Mouse (Mus musculus): ENCODE data around the gene Btd. TPM values are rescaled to one million over a fixed set of nuclear protein-coding genes. Genes with fewer than 3 reads are reported as not detected.

The Btd gene
- polyA plus RNA-seq, 1 experiment from 2014 or later = 19.0 TPM

DNA sequence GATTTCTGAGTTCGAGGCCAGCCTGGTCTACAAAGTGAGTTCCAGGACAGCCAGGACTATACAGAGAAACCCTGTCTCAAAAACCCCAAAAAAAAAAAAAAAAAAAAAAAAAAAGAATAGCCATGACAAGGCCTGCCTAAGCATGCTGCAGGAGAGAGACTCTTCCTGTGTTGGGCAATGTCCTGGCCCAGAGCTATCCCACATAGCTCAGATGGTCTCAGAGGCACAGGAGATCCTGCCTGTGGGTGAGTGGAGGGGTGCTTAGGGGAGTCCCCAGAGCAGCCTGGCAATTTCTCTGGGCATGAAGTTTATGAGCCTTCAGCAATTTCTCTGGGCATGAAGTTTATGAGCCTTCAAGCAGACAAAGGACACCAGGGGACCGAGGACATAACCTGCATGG, 42.8 kb downstream of the Btd start:
- 90% methylated on average over 2 of the region's 2 CpGs for WGBS

DNA sequence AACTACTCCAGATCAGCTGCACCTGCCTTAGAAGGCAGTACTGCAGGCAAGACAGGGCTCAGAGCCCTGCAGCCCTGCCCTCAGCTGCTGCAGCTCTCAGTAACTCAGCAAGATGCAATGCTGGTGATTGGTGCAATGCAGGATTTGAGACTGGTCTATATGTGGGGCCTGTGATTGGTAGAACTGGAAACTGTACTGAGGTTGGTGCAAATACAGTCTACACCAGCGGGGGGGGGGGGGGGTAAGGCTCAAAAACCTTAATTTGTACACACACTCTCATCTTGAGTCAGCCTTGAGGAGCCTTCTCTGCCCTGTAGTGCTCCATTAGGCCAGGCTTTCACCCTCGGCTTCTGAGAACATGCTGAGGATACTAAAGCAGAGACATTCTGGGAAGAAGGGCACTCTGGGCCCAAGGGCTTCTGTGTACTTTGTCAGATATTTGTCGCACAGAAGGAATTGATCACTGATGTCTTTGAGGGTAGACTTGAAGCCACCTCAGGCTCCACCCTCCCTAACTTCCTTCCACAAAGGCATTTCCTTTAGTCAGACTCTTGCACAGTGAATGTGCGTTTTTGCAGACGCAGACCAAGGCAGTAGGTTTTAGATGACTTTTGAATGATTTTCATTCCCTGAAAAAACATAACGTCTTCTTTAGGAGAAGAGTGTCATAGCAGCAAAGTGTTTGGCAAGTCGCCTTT, 43.7 kb downstream of the Btd start:
- DNase-seq (ENCODE audit: low spot score) (no peak), ATAC-seq (no peak)
- Histone ChIP-seq H3K36me3 (ENCODE audit: control insufficient read depth, insufficient read depth, low read length) (no peaks in the 10 kb centered on the region), H3K4me3 (ENCODE audit: low read depth, low read length) (no peak overlapping the region), H3K27ac (ENCODE audit: low read depth, low read length) (no peak overlapping the region), H3K27me3 (replicated peaks; ENCODE audit: control insufficient read depth, insufficient read depth, low read length) (no peaks in the 10 kb centered on the region), H3K9me3 (replicated peaks; ENCODE audit: control insufficient read depth, low read length) (no peaks in the 10 kb centered on the region), H3K4me2 (ENCODE audit: low read length) (no peak overlapping the region), H3K9ac (ENCODE audit: low read length) (no peak overlapping the region), H3K4me1 (ENCODE audit: control insufficient read depth, insufficient read depth, low read length) (no peaks in the 10 kb centered on the region)
- 78% methylated on average over 7 of the region's 7 CpGs for WGBS

More for the DNA sequence above, 42.8 kb downstream of the Btd start:
- Histone ChIP-seq H3K4me3 (ENCODE audit: low read depth, low read length) (no peak overlapping the region), H3K27me3 (replicated peaks; ENCODE audit: control insufficient read depth, insufficient read depth, low read length) (no peaks in the 10 kb centered on the region), H3K36me3 (ENCODE audit: control insufficient read depth, insufficient read depth, low read length) (no peaks in the 10 kb centered on the region), H3K4me2 (ENCODE audit: low read length) (no peak overlapping the region), H3K9ac (ENCODE audit: low read length) (no peak overlapping the region), H3K27ac (ENCODE audit: low read depth, low read length) (no peak overlapping the region), H3K4me1 (ENCODE audit: control insufficient read depth, insufficient read depth, low read length) (no peaks in the 10 kb centered on the region), H3K9me3 (replicated peaks; ENCODE audit: control insufficient read depth, low read length) (no peaks in the 10 kb centered on the region)
- no peak for ATAC-seq
- DNase-seq (ENCODE audit: low spot score) = no peak

DNA sequence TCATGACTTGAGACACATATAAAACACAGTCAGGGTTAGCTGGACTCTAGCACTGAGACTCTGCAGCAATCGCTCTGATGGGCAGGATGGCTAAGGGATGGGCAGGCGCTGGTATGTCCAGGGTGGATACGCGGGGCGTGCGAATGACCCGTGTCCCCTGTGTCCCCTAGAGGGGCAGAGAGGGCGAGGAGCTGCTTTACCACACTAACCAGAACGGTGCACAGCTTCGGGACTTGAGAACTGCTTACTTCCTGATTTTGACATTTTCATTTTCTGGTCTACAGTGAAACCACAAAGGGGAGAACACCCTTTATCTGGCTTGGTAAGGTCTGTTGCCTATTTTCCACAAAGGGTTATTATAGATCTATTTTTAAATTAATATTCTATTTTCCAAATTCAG, 44.9 kb downstream of the Btd start:
- Histone ChIP-seq H3K9me3 (replicated peaks; ENCODE audit: control insufficient read depth, low read length) (no peaks in the 10 kb centered on the region), H3K27me3 (replicated peaks; ENCODE audit: control insufficient read depth, insufficient read depth, low read length) (no peaks in the 10 kb centered on the region), H3K27ac (ENCODE audit: low read depth, low read length) (no peak overlapping the region), H3K36me3 (ENCODE audit: control insufficient read depth, insufficient read depth, low read length) (no peaks in the 10 kb centered on the region), H3K4me3 (ENCODE audit: low read depth, low read length) (no peak overlapping the region), H3K4me1 (ENCODE audit: control insufficient read depth, insufficient read depth, low read length) (no peaks in the 10 kb centered on the region), H3K4me2 (ENCODE audit: low read length) (no peak overlapping the region), H3K9ac (ENCODE audit: low read length) (no peak overlapping the region)
- DNase-seq (ENCODE audit: low spot score) = no peak
- 94% methylated on average over 10 of the region's 10 CpGs for WGBS
- no peak for ATAC-seq

DNA sequence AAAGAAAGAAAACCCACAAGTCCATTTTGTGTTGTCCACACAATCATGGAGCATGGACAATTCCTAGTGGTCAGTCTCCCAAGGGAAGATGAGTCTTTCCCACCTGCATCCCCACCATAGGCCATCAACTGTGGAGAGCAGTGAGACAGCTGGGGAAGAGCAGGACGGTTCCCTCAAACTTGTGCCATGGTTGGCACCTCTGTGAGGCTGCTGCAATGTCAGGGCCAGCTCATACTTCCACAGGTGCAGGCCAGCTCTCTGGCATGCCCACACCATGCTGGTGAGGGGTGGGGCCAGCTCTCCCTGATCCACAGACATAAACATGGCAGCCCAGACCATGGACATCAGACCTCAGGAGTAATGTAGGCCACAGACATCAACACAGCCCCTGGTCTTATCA, 45.4 kb downstream of the Btd start:
- no peak for ATAC-seq
- Histone ChIP-seq H3K27ac (ENCODE audit: low read depth, low read length) (no peak overlapping the region), H3K4me3 (ENCODE audit: low read depth, low read length) (no peak overlapping the region), H3K36me3 (ENCODE audit: control insufficient read depth, insufficient read depth, low read length) (no peaks in the 10 kb centered on the region), H3K4me1 (ENCODE audit: control insufficient read depth, insufficient read depth, low read length) (no peaks in the 10 kb centered on the region), H3K4me2 (ENCODE audit: low read length) (no peak overlapping the region), H3K27me3 (replicated peaks; ENCODE audit: control insufficient read depth, insufficient read depth, low read length) (no peaks in the 10 kb centered on the region), H3K9me3 (replicated peaks; ENCODE audit: control insufficient read depth, low read length) (no peaks in the 10 kb centered on the region), H3K9ac (ENCODE audit: low read length) (no peak overlapping the region)
- WGBS = 100% methylated on average over 1 of the region's 1 CpGs
- no peak for DNase-seq (ENCODE audit: low spot score)

DNA sequence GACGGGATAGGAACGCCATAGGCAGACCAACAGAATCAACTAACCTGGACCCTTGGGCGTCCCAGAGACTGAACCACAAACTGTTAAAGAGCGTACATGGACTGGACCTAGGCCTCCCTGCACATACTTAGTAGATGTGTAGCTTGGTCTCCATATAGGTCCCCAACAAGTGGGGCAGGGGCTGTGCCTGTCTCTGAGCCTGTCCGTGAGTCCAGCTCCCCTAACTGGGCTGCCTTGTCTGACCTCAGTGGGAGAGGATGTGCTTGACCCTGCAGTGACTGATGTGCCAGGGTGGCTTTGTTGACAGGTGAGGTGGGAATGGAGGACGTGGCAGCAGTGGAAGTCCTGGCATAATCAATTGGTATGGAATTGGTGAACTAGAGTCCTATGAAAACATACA, 51.7 kb downstream of the Btd start:
- Histone ChIP-seq H3K27me3 (replicated peaks; ENCODE audit: control insufficient read depth, insufficient read depth, low read length) (no peaks in the 10 kb centered on the region), H3K9ac (ENCODE audit: low read length) (no peak overlapping the region), H3K4me3 (ENCODE audit: low read depth, low read length) (no peak overlapping the region), H3K9me3 (replicated peaks; ENCODE audit: control insufficient read depth, low read length) (no peaks in the 10 kb centered on the region), H3K4me1 (ENCODE audit: control insufficient read depth, insufficient read depth, low read length) (no peaks in the 10 kb centered on the region), H3K27ac (ENCODE audit: low read depth, low read length) (no peak overlapping the region), H3K4me2 (ENCODE audit: low read length) (no peak overlapping the region), H3K36me3 (ENCODE audit: control insufficient read depth, insufficient read depth, low read length) (peaks cover 8% of the 10 kb centered on the region)
- WGBS = 89% methylated on average over 6 of the region's 6 CpGs
- no peak for DNase-seq (ENCODE audit: low spot score)
- ATAC-seq = no peak

DNA sequence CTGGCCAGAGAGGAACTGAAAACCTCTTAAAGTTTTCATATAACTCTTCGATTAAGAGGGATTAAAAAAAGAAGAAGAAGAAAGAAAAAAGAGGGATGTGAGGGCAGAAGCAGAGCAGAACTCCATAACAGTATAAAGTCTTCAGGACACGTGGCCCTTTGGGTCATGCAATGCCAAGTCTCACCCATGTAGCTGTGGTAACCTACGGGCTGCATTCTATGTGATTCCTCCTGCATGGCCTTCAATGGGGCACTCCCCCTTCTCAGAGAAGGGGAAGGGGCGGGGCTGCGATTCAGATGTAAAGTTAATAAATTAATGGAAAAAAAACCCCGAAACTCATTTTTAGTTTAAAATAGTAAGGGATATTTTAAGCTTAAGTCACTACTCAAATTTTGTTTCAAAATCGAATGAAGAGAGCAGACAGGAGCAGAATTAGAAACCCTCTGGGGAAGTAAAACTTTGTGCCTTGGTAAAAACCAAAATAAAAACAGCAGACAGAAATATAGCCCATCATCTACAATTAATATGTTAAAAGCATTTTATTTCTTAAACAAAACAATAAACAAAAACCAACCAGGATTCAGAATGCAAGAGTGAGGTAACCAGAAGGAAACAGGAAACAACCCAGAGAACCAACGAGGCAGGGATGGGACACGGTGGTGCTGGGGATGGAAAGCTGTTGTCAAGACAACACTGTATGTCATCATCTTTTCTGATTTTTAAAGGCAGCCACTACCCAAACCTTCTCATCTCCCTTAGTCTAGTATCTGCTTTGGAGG, 55.6 kb downstream of the Btd start:
- no peak overlapping the region for H3K4me3 ChIP-seq (ENCODE audit: low read depth, low read length)
- no peak overlapping the region for H3K9ac ChIP-seq (ENCODE audit: low read length)
- H3K4me2 ChIP-seq (ENCODE audit: low read length) = no peak overlapping the region
- no peak overlapping the region for H3K27ac ChIP-seq (ENCODE audit: low read depth, low read length)
- H3K9me3 ChIP-seq (replicated peaks; ENCODE audit: control insufficient read depth, low read length) = no peaks in the 10 kb centered on the region
- DNase-seq (ENCODE audit: low spot score) (no peak), ATAC-seq (no peak)
- 88% methylated on average over 9 of the region's 9 CpGs for WGBS
- peaks cover 37% of the 10 kb centered on the region for H3K36me3 ChIP-seq (ENCODE audit: control insufficient read depth, insufficient read depth, low read length)
- no peaks in the 10 kb centered on the region for H3K27me3 ChIP-seq (replicated peaks; ENCODE audit: control insufficient read depth, insufficient read depth, low read length)
- no peaks in the 10 kb centered on the region for H3K4me1 ChIP-seq (ENCODE audit: control insufficient read depth, insufficient read depth, low read length)

DNA sequence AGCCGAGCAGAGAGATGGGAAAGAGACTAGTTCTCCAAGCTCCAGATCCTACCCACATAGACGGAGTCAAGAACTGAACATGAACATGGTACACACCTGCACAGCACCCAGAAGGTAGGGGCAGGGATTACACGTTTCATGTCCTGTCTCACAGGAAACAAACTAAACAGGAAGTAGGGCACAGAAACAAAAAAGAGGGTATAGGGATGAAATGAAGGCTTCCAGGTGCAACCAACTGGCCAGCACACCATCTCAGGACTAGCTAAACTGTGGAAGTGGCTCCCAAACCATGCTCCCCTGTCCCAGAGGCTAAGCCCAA, 56.1 kb downstream of the Btd start:
- H3K4me2 ChIP-seq (ENCODE audit: low read length) = no peak overlapping the region
- H3K4me3 ChIP-seq (ENCODE audit: low read depth, low read length) = no peak overlapping the region
- no peak overlapping the region for H3K27ac ChIP-seq (ENCODE audit: low read depth, low read length)
- no peaks in the 10 kb centered on the region for H3K4me1 ChIP-seq (ENCODE audit: control insufficient read depth, insufficient read depth, low read length)
- DNase-seq (ENCODE audit: low spot score) (no peak), ATAC-seq (no peak)
- 94% methylated on average over 3 of the region's 3 CpGs for WGBS
- H3K9me3 ChIP-seq (replicated peaks; ENCODE audit: control insufficient read depth, low read length) = no peaks in the 10 kb centered on the region
- H3K27me3 ChIP-seq (replicated peaks; ENCODE audit: control insufficient read depth, insufficient read depth, low read length) = no peaks in the 10 kb centered on the region
- H3K36me3 ChIP-seq (ENCODE audit: control insufficient read depth, insufficient read depth, low read length) = peaks cover 42% of the 10 kb centered on the region
- no peak overlapping the region for H3K9ac ChIP-seq (ENCODE audit: low read length)

DNA sequence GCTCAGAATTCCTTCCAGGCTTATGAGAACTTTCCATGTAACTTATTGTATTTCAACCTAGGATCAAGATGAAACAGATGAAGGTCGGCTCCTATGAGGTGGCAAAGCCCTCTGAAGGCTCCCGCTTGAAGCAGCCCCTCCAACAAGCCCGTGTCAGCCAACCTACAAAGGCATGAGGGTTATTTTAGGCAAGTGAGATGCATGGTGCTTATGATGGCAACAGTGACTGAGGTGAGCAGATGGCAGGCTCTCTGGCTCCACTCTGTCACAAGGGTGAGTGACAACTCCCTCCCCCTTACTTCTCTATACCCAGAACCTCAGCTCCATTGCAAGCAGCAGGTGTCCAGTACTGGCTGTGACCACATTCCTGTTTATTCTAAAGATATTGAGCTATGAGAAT, 56.5 kb downstream of the Btd start:
- 89% methylated on average over 3 of the region's 3 CpGs for WGBS
- DNase-seq (ENCODE audit: low spot score) = no peak
- no peak overlapping the region for H3K4me2 ChIP-seq (ENCODE audit: low read length)
- H3K36me3 ChIP-seq (ENCODE audit: control insufficient read depth, insufficient read depth, low read length) = peaks cover 46% of the 10 kb centered on the region
- H3K27ac ChIP-seq (ENCODE audit: low read depth, low read length) = no peak overlapping the region
- H3K27me3 ChIP-seq (replicated peaks; ENCODE audit: control insufficient read depth, insufficient read depth, low read length) = no peaks in the 10 kb centered on the region
- no peak for ATAC-seq
- no peaks in the 10 kb centered on the region for H3K9me3 ChIP-seq (replicated peaks; ENCODE audit: control insufficient read depth, low read length)
- H3K9ac ChIP-seq (ENCODE audit: low read length) = no peak overlapping the region
- no peaks in the 10 kb centered on the region for H3K4me1 ChIP-seq (ENCODE audit: control insufficient read depth, insufficient read depth, low read length)
- H3K4me3 ChIP-seq (ENCODE audit: low read depth, low read length) = no peak overlapping the region

DNA sequence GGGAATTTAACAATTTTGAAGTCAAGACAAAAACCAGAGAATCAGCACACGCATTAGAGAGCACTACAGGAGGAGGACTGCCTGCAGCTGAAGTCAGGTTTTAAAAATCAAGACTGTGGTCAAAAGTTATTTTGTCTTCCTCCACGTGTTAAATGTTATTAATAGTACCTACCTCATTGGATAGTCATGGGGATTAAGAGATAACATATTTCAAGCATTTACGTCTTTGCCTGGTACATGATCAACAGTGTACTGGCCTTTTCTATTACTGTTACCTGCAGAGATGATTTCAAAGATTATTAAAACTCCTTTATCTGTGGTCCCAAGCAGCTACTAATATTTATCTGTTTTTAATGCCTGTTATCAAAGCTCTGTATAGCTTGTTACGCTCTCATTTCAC, 56.9 kb downstream of the Btd start:
- no peak overlapping the region for H3K27ac ChIP-seq (ENCODE audit: low read depth, low read length)
- no peak for ATAC-seq

More for the DNA sequence above, 56.9 kb downstream of the Btd start:
- H3K4me3 ChIP-seq (ENCODE audit: low read depth, low read length) = no peak overlapping the region
- H3K9ac ChIP-seq (ENCODE audit: low read length) = no peak overlapping the region
- H3K27me3 ChIP-seq (replicated peaks; ENCODE audit: control insufficient read depth, insufficient read depth, low read length) = no peaks in the 10 kb centered on the region
- no peaks in the 10 kb centered on the region for H3K4me1 ChIP-seq (ENCODE audit: control insufficient read depth, insufficient read depth, low read length)
- H3K4me2 ChIP-seq (ENCODE audit: low read length) = no peak overlapping the region
- peaks cover 50% of the 10 kb centered on the region for H3K36me3 ChIP-seq (ENCODE audit: control insufficient read depth, insufficient read depth, low read length)
- DNase-seq (ENCODE audit: low spot score) = no peak
- no peaks in the 10 kb centered on the region for H3K9me3 ChIP-seq (replicated peaks; ENCODE audit: control insufficient read depth, low read length)
- 92% methylated on average over 4 of the region's 4 CpGs for WGBS
